Mouse (Mus musculus) urinary bladder, adult 18-20 months (tissue): ENCODE data around the gene Rad9b.
A peak's percentile ranks its signal among the peaks of the same experiment; 100 is the strongest.

ENCODE experiments used
- DNase-seq, 2 experiments: peaks; one replicate each; pipeline ENCODE4 v3.0.0; 2022; ENCODE audit warnings: low spot score in 2 of 2, mixed read lengths in 2 of 2

Gene Rad9b

DNA sequence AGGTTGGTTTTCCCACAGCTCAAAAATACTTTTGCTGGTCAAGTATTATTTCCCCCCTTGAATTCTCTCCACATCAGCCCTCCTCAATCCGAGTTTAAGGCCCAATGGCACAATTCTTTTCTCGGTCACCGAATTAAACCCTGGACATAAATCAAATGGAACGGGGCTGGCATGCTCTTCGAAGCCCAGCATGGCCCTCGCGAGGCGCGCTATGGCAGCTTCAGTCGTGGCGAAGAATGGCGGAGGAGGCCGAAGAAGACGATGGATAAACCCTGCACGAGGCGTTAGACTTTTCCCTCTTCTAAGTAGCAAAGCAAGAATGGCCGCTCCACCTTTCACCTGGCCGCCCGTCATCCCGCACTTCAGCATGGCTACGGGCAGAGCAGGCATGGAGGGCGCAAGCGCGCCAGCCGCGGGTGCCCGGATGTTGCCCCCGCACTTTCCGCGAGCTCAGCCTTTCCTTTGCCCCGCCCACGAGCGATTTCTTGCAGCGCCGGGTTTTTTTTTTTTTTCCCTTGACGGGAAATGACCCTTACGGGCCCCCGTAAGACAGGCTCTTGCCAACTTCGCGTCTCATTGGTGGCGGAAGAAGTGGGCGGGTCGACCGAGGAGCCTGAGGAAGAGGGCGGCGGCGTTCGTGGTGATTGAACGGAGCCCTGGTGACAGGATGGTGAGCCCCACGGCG is at the start of gene Rad9b, which contains the start of gene Vps29:
TSS of gene Rad9b (minus strand) at position 427 of the 685 bp plus-strand sequence.
TSS of gene Vps29 (plus strand) at position 563 of the 685 bp plus-strand sequence.
- peak; percentile 92 to 96 for DNase-seq

- no peak for DNase-seq
Observed at GRCm38 (mm10) chr5:122403362-122403761, 49.3 kb upstream of the Rad9b start.

GRCm38 (mm10) chr5:122402772-122403171 is 48.7 kb upstream of the Rad9b start:
- no peak for DNase-seq

DNA sequence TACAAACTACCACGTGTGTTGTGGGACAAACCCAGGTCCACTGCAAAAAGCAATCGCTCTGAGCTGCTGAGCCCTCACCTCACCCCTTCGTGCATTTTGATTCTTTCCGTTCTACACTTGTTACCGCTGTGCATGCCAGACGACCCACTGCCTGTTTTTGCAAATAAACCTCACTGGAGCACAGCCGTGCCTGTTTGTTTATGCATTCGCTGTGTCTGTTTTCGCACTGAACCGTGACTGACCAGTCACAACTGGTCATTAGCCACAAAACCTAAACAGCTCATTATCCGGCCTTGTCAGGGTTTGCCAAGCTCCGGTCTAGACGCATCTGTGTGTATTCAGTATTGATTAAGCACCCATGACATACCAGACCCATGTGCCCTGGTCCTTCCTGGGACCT is 48.1 kb upstream of the Rad9b start:
- DNase-seq: no peak

DNA sequence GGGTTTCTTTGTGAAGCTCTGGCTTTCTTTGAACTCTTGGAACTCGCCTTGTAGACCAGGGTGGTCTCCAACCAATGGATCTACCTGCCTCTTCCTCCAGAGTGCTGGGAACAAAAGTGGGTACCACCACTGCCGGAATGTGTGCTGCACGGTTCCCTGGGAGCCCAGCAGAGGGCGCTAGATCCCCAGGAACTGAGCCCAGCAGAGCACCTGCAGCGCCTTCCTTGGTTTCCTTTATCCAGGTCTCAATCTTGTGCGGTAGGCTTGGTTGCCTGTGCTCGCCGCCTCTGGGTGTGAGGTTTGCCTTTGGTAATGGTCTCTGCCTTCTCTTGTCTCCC is 47.2 kb upstream of the Rad9b start:
- peak in 1 of 2 experiments; percentile 60 for DNase-seq

DNA sequence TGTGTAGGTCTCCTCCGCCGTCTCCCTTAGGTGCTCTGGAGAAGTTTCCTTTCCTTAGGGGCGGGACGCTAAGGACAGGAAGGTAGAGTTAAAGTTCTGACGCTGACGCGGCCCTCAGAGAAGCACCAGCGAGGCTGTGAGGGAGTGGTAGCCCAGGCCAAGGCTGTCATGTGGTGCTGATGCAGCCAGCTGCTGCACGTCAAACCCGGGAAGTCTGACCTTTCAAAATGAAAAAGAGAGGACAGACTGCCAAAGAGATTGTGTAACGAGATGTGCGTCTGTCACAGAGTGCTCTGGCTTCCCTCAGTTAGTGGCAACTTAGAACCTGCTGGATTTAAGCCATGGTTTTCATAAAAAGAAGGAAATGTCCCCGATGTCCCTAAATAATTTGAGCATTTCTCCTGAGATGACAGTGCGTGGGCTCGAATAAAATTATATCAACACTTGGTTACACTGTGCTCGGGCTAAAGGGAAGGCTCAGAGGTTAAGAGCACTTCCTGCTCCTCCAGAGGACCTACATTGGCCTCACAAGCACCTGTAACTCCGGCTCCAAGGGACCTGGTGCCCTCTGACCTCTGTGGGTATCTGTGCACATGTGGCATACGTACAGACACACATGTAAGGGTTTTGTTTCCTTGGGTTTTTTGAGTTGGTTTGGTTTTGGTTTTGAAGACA is 46.7 kb upstream of the Rad9b start:
- DNase-seq: peak in 1 of 2 experiments; percentile 60

GRCm38 (mm10) chr5:122399871-122400270 is 45.8 kb upstream of the Rad9b start:
- no peak for DNase-seq

GRCm38 (mm10) chr5:122397495-122397894 is 43.5 kb upstream of the Rad9b start:
- DNase-seq: no peak

GRCm38 (mm10) chr5:122396791-122397190 is 42.8 kb upstream of the Rad9b start:
- no peak for DNase-seq

DNA sequence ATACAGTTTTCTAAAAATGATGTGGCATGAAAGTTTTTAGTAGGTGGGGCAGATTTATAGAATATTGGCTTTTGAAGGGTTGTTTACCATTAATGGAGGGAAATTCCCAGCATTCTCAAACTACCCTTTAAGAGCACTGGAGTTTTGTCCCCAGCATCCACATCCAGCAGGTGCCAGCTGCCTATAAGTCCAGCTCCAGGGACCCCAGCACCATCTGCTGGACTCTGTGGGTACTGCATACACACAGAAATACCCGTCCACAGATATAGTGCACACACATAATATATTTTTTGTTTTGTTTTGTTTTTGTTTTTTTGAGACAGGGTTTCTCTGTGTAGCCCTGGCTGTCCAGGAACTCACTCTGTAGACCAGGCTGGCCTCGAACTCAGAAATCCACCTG is 39.9 kb upstream of the Rad9b start:
- DNase-seq: peak in 1 of 2 experiments; percentile 54

DNA sequence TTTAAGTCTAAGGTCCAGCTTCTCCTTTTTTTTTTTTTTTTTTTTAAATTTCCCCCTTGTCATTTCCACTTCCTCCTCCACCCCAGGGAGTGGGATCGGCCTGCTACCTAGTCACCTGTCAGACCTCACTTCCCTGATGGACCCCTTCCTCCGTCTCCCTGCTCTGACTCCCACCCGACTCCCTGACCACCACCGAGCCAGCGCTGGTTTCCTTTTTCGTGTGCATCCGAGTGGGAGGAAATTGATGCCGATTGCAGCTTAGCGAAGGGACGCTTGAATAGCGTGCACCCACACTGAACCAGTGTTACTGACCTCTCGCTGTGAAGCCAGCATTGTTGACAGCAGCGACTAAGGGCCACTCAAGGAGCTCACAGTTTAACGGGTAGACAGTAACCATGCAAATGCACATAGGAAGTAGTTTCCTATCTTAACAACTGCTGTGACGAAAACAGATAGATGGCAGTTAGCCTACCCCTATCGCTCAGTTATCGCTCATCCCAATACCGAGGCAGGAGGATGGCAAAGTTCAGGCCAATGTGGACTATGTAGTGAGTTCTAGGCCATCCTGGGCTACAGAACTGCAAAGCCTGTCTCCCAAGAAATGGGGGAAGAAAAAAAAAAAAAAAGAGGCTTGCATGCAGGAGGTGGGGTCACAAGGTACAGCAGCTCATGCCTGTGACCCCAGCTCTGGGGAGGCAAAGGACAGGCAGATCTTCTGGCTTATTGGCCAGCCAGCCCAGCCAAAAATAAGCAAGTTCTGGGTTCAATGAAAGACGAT is 38.4 kb upstream of the Rad9b start:
- no peak for DNase-seq

DNA sequence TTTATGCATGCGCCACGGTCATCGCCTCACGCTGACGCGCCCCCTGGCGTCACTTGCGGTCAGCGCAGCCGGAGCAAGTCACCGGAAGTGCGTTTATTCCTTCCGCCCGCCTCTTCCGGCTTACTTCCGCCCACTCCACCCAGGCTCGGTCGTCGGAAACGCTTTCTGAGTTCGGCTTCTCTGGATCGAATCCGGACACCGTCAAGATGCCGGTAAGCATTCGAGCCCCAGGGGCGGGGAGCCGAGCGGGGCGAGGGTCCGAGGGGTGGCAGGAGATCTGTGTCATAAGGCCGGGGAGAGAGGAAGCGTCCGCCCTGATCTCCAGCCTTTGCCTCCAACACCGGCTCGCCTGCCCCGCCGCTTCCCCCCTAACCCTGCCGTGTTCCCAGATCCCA is 37.8 kb upstream of the Rad9b start, which contains the start of gene Arpc3:
TSS of gene Arpc3 (plus strand) at position 93 of the 395 bp plus-strand sequence.
- DNase-seq: peak; percentile 85 to 86

GRCm38 (mm10) chr5:122391178-122391785 is 37.2 kb upstream of the Rad9b start:
- no peak for DNase-seq

GRCm38 (mm10) chr5:122390671-122391070 is 36.6 kb upstream of the Rad9b start:
- no peak for DNase-seq

DNA sequence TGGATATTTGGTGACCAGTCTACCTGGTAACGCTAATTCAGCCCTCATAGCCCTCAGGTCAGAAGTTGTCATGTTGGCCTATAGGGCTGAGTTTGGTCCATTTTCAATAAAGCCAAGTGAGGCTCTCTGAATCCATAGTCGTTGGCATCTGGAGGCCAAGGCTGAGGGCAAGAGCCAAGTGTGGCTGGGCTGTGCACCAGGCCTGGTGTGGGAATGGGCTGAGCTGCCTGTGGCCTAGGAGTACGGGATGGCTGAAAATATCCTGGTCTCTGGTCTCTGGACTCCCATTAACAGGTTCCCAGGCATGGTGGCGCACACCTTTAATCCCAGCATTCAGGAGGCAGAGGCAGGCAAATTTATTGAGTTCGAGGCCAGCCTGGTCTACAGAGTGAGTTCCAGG is 36.0 kb upstream of the Rad9b start:
- DNase-seq: no peak

DNA sequence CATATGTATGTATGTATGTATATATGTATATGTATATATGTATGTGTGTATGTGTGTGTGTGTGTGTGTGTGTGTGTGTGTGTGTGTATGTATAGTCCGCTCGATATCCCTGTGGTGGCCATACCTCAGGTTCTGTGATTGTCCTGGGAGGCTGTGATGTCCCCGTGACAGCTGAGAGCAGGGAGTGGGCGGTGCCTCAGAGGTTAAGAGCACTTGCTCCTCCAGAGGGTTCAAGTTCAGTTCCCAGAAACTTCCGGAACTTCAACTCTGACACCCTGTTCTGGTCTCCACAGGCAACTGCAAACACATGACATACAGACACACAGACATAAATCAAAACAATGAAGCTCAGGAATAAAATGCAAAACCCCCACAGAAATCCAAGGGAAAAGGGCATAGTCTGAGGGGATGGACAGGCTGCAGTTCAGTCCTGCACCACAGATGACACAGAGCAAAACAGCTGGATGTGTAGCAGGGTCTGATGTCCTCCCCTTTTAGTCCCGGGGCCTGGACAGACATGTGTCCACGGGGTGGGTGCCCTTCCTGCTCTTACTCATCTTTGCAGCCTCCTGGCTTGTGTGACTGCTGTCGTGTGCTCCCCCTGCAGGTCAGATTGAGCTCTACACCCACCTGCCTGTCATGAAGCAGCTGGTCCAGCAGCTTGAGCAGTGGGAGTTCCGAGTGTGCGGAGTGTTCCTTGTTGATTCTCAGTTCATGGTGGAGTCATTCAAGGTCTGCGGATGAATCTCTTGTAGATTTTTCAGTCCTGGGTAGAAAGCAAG is 25.5 kb upstream of the Rad9b start:
- peak in 1 of 2 experiments; percentile 48 for DNase-seq

- DNase-seq: no peak
Observed at GRCm38 (mm10) chr5:122378171-122378570, 24.1 kb upstream of the Rad9b start.

GRCm38 (mm10) chr5:122377101-122377833 is 23.2 kb upstream of the Rad9b start:
- no peak for DNase-seq

DNA sequence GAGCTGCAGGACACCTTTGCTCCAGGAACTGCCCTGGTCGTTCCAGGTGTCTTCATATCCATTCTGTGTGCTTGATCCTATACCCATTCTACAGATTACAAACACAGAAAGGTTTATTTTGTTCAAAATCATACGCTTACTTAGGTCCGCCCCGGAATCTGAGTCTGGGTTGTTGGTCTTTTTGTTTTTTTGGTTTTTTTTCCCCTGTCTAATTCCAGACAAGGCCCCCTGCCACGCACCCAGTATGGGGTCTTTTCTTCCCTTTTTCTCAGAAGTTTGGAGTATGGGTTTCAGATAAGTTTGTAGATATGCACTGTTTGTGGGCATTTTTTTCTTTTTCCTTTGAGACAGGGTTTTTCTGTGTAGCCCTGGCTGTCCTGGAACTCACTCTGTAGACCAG is 18.8 kb upstream of the Rad9b start:
- DNase-seq: no peak

- DNase-seq: peak; percentile 99
Observed at GRCm38 (mm10) chr5:122372192-122372769, 18.2 kb upstream of the Rad9b start, which contains the start of gene Fam216a. Gene Fam216a, minus strand, starts transcription at chr5:122372364.
